1 mouse cellular context compared by ENCODE assay signal in the genomic region with DNA sequence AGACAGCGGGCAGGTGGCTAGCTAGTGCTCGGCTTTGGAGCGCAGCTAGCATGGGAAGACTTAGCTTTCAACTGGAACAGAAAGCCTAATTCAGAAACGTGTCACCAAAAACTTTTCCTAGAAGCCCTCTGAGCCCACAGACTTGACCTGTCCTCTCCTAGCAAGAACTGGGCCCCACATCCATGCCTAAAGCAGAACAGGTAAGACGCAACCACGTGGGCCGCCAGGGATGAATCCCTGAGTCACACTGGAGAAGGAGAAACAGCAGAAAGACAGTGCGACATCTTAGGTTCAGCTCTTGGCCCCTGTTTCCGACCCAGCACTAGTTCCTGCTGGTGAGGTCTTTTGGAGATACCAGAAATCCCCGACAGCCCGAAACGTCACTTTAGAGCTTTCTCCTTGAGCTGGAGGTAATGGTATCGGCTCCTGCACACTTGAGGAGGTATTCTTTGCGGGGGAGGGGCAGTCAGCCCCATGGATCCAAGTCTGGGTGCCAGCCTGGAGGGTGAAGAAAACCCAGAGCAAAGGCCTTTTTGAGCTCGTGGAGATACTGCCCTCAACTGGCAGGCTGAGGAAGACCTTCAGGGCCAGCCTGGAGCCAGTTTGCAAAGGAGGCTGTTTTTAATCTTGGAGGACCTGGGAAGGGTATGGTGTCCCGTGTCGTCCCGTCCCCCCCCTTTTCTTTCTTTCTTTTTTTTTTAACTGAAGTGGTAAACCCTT.
A peak's percentile ranks its signal among the peaks of the same experiment; 100 is the strongest.
TF ChIP-seq lines count a peak whose summit lies in the region.

No protein-coding gene starts in this region.

TF ChIP-seq in MEL, 35 proteins besides CTCF, POLR2A, EP300 and RAD21 (continued from another document):
- TF ChIP-seq MAX (IDR thresholded peaks at IDR 0.05; ENCODE audit: low read length) (no peak; the same call in 1 of the 2 replicates), SIN3A (IDR thresholded peaks at IDR 0.05; ENCODE audit: low read length) (peak; percentile 43), MYC (IDR thresholded peaks at IDR 0.05; ENCODE audit: low read depth, low read length) (no peak; the same call in 1 of the 2 replicates), CHD2 (IDR thresholded peaks at IDR 0.05; ENCODE audit: low read length) (no peak), POLR2AphosphoS2 (IDR thresholded peaks at IDR 0.05; ENCODE audit: low read length) (no peak), GATA1 (IDR thresholded peaks at IDR 0.05; ENCODE audit: low read depth, low read length) (no peak), TCF12 (IDR thresholded peaks at IDR 0.05; ENCODE audit: low read depth, low read length) (no peak), KAT2A (conservative IDR thresholded peaks at IDR 0.05; ENCODE audit: low read depth, low read length) (no peak), ETS1 (IDR thresholded peaks at IDR 0.05; ENCODE audit: low read depth, low read length) (no peak), MXI1 (IDR thresholded peaks at IDR 0.05; ENCODE audit: low read depth, low read length) (peak; percentile 70), MAZ (IDR thresholded peaks at IDR 0.05; ENCODE audit: low read depth, low read length) (no peak), CHD1 (IDR thresholded peaks at IDR 0.05; ENCODE audit: low read depth, low read length) (no peak), ELF1 (IDR thresholded peaks at IDR 0.05; ENCODE audit: low read depth, low read length) (no peak), E2F4 (IDR thresholded peaks at IDR 0.05; ENCODE audit: borderline replicate concordance, low read depth, low read length) (no peak), TAL1 (IDR thresholded peaks at IDR 0.05; ENCODE audit: low read length) (no peak), ZC3H11A (IDR thresholded peaks at IDR 0.05; ENCODE audit: low read depth, low read length) (peak; percentile 84), POLR2AphosphoS5 (IDR thresholded peaks at IDR 0.05; ENCODE audit: borderline replicate concordance, low read depth, low read length) (no peak), ZMIZ1 (IDR thresholded peaks at IDR 0.05; ENCODE audit: low read depth, low read length) (no peak), SMC3 (IDR thresholded peaks at IDR 0.05; ENCODE audit: low read depth, low read length) (peak; percentile 79), ZKSCAN1 (IDR thresholded peaks at IDR 0.05; ENCODE audit: low read depth, low read length) (no peak), USF1 (IDR thresholded peaks at IDR 0.05; ENCODE audit: low read depth, low read length) (peak; percentile 70), JUND (IDR thresholded peaks at IDR 0.05; ENCODE audit: low read depth, low read length) (no peak), MEF2A (IDR thresholded peaks at IDR 0.05; ENCODE audit: extremely low read depth, insufficient replicate concordance, low read depth, low read length, poor library complexity, severe bottlenecking) (no peak), TBP (IDR thresholded peaks at IDR 0.05; ENCODE audit: low read depth, low read length) (no peak), UBTF (IDR thresholded peaks at IDR 0.05; ENCODE audit: borderline replicate concordance, insufficient read depth, low read depth, low read length) (no peak), NELFE (IDR thresholded peaks at IDR 0.05; ENCODE audit: low read depth, low read length) (peak; percentile 25), RCOR1 (IDR thresholded peaks at IDR 0.05; ENCODE audit: low read depth, low read length) (no peak), MAFK (IDR thresholded peaks at IDR 0.05; ENCODE audit: borderline replicate concordance, low read depth, low read length) (no peak)
